Mouse (Mus musculus) cerebellum, adult 8-10 months (tissue): Measurements from ENCODE around the gene Wbp4.
"Not testable (repeated sequence)": the region's sequence is repeated elsewhere in the genome, so short reads cannot be mapped to it uniquely, and the experiment has no call there.

Source experiments
- DNase-seq: peaks from one replicate; pipeline ENCODE4 v3.0.0; 2022

The Wbp4 gene

GRCm38 (mm10) chr14:79506207-79506606 lies 24.9 kb upstream of the Wbp4 start:
- no peak for DNase-seq

GRCm38 (mm10) chr14:79504246-79505006 lies 23.1 kb upstream of the Wbp4 start:
- DNase-seq, result no peak

DNA sequence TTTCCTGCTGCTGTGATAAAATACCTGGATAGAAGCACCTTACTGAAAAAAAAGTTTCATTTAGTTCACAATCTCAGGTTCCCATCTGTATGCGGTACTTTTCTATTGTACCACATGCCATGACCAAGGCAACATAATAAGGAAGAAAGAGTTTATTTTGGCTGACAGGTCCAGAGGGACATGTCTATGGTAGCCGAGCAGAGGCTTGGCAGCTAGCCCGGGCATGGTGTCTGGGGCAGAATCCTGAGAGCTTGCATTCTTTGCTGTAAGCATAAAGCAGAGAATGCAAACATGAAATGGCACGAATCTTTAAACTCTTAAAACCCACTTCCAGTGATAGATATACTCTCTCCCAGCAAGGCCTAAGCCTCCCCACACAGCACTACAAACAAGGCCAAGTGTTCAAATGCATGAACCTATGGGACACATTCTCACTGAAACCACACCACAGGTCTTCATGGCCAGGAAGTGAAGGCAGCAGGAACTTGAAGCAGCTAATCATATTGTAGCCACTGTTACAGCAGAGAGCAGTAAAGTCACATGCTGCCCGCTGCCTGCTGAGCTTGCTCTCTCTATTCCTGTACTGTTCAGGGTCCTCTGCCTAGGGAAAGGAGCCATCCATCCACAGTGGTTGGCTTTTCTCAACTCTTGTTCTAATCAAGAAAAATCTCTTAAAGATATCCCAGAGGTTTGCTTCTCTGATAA lies 22.2 kb upstream of the Wbp4 start:
- DNase-seq, result no peak

DNA sequence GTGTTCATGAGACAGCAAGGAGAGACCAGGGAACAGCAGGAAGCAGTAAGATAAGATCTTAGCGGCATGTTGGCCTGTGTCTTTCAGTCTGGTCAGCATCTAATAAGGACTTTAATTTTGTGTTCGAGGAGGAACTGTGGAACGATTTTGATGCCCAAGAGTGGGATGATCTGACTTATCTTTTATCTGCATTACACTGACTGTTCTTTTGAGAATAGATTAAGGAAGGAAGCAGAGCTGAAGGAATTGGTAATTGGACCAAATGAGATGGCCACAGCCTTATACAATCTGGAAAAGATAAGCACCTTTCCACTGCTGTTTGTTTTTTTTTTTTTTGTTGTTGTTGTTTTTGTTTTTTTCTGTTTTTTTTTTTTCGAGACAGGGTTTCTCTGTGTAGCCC lies 19.4 kb upstream of the Wbp4 start:
- no peak for DNase-seq

DNA sequence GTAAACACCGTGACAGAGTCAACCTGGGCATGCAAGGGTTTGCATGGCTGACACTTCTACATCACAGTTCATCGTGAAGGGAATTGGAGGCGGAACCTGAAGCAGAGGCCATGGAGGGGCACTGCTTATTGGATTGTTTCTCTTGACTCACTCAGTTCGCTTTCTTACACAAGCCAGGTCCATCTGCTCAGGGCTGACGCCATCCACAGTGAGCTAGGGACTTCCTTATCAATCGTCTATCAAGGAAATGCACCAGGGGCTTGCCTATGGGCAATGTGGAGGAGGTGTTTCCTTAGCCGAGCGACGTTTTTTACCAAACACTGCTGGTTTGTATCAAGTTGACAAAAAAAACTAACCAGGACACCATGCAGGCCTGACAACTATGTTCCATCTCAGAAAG lies 18.0 kb upstream of the Wbp4 start:
- no peak for DNase-seq

DNA sequence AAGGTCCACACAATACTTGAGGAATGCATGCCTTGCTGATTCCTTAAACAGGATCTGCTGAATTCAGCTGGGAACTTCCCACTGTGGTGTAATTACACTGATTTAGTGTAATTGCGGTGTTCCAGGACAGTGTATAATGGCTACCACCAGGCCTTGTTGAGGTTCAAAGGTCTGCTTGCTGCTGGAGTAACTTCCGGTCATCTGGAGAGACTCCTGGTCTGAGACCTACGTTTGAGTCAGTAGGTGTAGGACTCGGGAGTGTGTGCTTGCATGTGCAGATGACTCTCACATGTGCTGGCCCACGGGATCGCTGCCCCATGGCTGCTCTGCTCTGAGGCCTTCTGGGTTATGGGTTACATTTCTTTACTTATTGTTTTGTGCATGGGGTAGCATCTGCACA lies 13.0 kb upstream of the Wbp4 start:
- no peak for DNase-seq

DNA sequence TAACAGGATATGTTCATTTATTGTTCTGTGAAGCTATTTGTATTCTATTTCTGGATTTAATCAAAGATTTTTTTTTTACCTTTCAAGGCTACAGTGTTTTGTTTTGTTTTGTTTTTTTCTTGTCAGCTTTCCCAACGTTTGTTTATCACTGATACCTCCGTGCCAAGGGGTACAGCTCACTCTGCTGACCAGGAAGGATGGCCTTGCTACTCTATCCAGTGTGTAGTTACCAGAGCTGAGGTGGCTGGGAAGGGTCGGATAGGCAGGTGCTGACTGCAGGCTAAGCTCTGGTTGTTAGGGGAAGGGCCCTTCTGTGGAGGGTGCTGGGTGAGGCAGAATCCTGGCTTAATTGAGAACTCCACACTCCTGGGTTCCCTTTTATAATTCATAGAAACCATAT lies 8.9 kb upstream of the Wbp4 start:
- DNase-seq, result no peak

- no peak for DNase-seq
Measured at GRCm38 (mm10) chr14:79489150-79489549, 7.8 kb upstream of the Wbp4 start.

DNA sequence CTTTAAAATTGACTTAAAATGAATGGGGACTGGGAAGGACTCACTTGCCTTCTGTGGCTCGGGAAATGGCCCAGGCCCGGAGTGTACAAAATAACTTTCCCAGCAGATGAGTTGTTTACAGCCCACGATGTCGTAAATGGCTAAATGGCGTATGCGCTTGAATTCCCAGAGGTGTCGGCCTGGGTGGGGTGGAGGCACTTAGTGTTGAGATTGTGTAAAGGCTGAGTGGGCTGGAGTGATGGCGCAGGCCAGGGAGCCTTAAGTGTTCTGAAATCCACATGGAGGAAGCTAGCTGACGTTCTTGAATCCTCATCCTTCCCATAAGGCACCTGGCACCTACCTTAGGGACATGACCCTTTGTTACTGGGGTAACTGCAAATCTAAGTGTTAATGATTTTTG lies 7.2 kb upstream of the Wbp4 start:
- peak; percentile 16 for DNase-seq

DNA sequence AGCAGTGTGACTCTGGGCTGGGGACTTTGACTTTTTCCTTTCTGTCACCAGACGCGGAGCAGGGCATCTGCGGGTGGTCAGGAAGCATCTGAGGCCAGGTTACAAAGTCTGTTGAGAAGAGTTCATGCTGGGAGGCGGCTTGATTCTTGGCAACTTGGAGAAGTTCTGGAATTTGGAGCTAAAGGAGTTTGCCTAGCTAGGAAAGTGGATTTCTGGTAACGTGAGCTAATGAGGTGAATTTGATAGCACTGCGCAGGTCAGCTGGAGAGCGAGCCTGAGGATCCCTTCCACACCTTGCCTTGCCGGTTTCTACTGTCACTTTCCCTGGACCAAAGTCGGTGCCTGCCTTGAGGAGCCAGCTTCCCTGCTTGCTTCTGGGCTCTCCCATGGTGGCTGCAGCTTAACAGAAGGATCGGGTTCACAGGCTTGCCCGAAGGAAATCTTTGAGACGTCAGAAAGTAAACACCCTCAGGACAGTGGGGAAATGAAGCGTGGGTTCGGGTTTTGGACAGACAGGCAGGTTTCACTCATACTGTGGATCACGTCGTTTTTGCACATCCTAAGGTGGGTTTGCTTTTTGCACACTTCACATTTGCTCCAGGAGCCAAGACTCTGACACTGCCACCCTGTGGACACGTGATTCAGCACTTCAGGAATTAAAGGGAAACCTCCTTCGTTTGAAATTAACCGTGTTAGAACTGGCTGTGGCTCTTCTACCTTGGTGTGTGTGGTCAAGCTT lies 5.8 kb upstream of the Wbp4 start:
- peak; percentile 64 for DNase-seq

GRCm38 (mm10) chr14:79486617-79486992 lies 5.3 kb upstream of the Wbp4 start:
- peak; percentile 7 for DNase-seq

GRCm38 (mm10) chr14:79483611-79484120 lies 2.3 kb upstream of the Wbp4 start:
- DNase-seq, result peak; percentile 17

GRCm38 (mm10) chr14:79482747-79483355 lies 1.5 kb upstream of the Wbp4 start:
- peak; percentile 30 for DNase-seq

- DNase-seq, result peak; percentile 46
Measured at GRCm38 (mm10) chr14:79482251-79482661, 936 bp upstream of the Wbp4 start.

DNA sequence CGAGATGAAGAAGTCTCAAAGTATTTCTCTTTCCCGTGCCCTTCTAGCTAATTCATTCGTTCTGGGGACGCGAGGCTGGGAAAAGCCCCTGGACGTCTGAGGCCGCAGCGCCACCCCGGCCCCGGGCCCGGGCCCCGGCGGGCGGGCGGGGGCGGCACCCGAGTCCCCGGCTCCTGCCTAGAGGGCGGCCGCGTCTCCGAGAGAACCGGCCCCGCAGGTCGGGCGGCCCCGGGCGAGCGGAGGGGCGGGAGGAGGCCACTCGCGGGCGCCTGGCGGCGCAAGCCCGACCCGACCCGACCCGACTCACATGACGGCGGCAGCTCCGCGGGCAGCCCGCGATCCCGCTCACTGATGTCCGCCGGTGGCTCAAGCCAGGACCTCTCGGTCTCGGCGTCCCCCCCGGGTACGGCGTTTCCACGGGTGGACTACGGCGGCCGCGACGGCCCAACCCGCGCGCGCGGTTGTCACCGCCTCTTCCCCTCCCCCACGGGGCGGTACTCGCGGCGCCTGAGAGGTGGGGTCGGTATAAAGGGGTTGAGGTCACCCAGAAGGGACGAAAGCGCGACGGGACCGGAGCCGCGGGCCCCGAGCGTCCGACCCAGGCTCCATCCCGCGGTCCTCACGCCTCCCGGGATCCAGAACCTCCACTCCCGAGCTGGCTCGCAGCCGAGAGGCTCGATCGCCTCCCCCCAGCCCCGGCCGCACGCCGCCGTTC lies 539 bp downstream of the Wbp4 start, which contains the start of gene Elf1:
TSS of gene Elf1 (plus strand) at position 571 of the 715 bp plus-strand sequence.
- DNase-seq, result peak; percentile 98

DNA sequence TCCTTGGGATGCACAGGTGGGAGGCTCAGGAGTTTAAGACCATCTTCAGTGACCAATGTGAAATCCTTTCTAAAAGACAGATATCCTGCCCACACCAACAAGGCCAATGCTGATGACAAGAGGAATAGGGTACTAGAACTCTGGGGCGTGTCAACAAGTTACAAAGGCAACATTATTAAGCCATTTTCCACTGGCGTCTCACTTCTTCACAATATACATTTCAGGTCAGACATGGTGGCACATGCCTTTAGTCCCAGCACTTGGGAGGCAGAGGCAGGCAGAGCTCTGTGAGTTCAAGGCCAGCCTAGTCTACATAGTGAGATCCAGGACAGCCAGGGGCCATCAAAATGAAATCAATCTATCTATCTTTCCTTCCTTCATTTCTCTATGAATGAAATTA lies 7.9 kb downstream of the Wbp4 start:
- DNase-seq, result no peak

GRCm38 (mm10) chr14:79467621-79468020 lies 13.7 kb downstream of the Wbp4 start:
- DNase-seq, result no peak

GRCm38 (mm10) chr14:79465623-79466022 lies 15.7 kb downstream of the Wbp4 start:
- no peak for DNase-seq

DNA sequence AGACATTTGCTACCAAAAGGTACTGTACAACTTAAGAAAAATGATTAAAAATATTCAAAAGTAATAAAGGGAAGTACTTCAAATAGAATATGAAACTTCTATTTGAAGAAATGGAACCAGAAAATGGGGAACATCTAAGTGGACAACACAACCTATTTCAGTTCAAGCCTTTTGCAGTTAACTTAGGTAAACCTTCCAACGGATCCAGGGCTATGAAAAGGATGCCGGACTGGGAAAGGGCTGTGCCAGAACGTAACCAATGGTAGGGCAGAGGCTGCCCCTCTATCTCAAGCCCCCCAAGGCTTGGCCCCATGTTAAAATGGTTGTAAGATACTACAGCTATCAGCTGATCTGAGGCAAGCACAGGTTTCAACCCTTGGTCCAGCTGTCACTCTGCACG lies 20.3 kb downstream of the Wbp4 start:
- no peak for DNase-seq

DNA sequence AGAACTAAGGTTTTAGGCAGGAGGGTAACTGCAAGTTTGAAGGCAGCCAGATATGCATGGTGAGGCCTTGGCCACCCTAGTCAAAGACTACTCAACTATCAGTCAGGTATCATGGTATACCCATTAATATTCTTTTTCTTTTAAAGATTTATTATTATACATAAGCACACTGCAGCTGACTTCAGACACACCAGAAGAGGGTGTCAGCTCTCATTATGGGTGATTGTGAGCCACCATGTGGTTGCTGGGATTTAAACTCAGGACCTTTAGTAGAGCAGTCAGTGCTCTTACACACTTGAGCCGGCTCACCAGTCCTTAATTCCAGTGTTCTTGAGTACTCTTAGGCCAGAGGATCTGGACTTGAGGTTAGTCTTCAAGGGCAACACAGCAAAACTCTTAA lies 20.9 kb downstream of the Wbp4 start:
- DNase-seq, result no peak

DNA sequence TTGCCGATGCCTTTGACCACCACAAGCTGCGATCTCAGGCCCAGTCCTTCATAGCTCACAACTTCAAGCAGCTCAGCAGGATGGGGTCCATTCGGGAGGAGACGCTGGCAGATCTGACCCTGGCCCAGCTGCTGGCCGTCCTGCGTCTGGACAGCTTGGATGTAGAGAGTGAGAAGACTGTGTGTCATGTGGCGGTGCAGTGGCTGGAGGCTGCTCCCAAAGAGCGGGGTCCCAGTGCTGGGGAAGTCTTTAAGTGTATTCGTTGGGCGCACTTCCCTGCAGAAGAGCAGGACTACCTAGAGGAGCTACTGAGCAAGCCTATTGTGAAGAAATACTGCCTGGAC lies 28.8 kb downstream of the Wbp4 start:
- DNase-seq, result not testable (repeated sequence)
